Mouse (Mus musculus): ENCODE data around the gene Slc6a3. TPM values are rescaled to one million over a fixed set of nuclear protein-coding genes. Genes with fewer than 3 reads are reported as not detected.
A peak's percentile ranks its signal among the peaks of the same experiment; 100 is the strongest.

Slc6a3 gene
- polyA plus RNA-seq, 1 experiment from 2014 or later = 0.09 TPM

- 0 out of 2 replicates have a peak overlapping the region, but pooled peaks have one; percentile 15 for H3K27ac ChIP-seq (ENCODE audit: poor library complexity, severe bottlenecking)
- H3K36me3 ChIP-seq = peaks cover 55% of the 10 kb centered on the region
- H3K9ac ChIP-seq = no peak overlapping the region
- no peak for ATAC-seq (ENCODE audit: insufficient number of reproducible peaks, low FRiP score)
- no peak overlapping the region for H3K4me2 ChIP-seq
- no peaks in the 10 kb centered on the region for H3K9me3 ChIP-seq (replicated peaks)
- no peak overlapping the region for H3K4me3 ChIP-seq
- no peaks in the 10 kb centered on the region for H3K27me3 ChIP-seq (replicated peaks)
- 79% methylated on average over 8 of the region's 8 CpGs for WGBS
- no peaks in the 10 kb centered on the region; the same call in 1 of the 2 replicates for H3K4me1 ChIP-seq (replicated peaks)
These were observed 27.6 kb upstream of the Slc6a3 start for GRCm38 (mm10) chr13:73508817-73509550.

DNA sequence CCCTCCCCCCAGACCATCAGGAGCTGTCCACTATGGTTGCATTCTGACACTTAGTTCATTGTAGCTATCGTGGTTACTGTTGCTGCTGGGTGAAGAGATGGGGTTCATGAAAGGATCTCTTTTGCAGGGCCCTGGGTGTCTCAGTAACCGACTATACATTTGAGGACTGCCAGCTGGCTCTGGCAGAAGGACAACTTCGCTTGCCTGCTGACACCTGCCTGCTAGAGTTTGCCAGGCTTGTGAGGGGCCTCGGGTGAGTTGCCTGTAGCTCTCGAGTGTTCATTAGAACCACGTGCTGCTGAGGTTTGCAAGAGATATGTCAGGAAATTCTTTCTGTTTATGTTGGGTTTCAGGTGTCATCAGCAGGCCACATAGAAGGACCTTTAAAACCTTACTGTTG is 26.7 kb upstream of the Slc6a3 start:
- Histone ChIP-seq H3K36me3 (peaks cover 64% of the 10 kb centered on the region), H3K9me3 (replicated peaks) (no peaks in the 10 kb centered on the region), H3K27me3 (replicated peaks) (no peaks in the 10 kb centered on the region), H3K4me2 (no peak overlapping the region), H3K4me3 (no peak overlapping the region), H3K27ac (ENCODE audit: poor library complexity, severe bottlenecking) (no peak overlapping the region), H3K4me1 (replicated peaks) (peaks cover 3% of the 10 kb centered on the region; the same call in 1 of the 2 replicates), H3K9ac (no peak overlapping the region)
- WGBS = 80% methylated on average over 6 of the region's 6 CpGs
- ATAC-seq (ENCODE audit: insufficient number of reproducible peaks, low FRiP score) = no peak

DNA sequence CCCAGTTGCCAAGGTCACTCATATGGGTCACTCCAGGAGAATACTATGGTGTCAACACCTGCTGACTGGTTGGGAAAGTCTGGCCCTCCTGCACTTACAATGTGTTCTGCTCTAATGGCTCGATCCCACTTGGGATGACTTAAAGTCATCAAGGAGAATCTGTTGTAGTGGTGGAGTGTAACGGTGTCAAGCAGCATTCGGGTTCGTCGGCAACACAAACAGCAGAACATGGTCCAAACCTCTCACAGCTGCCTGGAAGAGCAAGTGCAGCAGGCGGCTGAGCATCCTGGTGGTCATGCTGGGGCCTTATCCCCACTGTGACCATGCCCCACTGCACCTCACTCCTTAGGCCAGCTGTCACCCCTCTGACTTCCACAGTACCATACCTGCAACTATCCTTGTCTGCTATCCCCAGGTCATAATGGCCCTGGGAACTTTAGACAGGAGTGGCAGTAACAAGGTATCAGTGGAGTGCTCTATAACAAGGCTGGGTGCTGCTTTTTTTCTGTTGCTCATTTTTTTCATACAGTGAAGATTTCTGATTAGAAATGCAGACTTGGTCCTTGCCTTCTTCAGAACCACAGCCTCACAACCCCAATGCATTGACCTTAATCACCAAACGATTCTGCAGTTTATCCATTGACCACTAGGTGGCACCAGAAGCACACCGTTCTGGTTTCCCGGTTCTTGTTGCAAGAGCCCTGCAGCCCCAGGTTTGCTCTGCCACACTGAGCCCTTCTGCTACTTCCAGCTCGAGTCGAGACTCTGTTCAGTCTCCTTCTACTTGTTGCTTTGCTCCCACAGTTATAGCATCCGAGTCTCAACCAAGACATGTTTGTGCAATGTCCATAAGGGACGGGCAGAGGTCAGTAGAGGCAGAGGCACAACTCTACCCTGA is 23.5 kb upstream of the Slc6a3 start:
- H3K4me3 ChIP-seq = no peak overlapping the region
- 56% methylated on average over 13 of the region's 13 CpGs for whole genome bisulfite sequencing
- no peaks in the 10 kb centered on the region for H3K9me3 ChIP-seq (replicated peaks)
- H3K4me2 ChIP-seq = no peak overlapping the region
- H3K27me3 ChIP-seq (replicated peaks) = no peaks in the 10 kb centered on the region
- H3K27ac ChIP-seq (ENCODE audit: poor library complexity, severe bottlenecking) = no peak overlapping the region
- no peak overlapping the region for H3K9ac ChIP-seq
- peaks cover 3% of the 10 kb centered on the region; the same call in 1 of the 2 replicates for H3K4me1 ChIP-seq (replicated peaks)
- peaks cover 72% of the 10 kb centered on the region for H3K36me3 ChIP-seq
- no peak for ATAC-seq (ENCODE audit: insufficient number of reproducible peaks, low FRiP score)

- Histone ChIP-seq H3K9ac (no peak overlapping the region), H3K36me3 (peaks cover 41% of the 10 kb centered on the region), H3K4me1 (replicated peaks) (0 out of 2 replicates have a peak, but pooled peaks cover 3% of the 10 kb centered on the region), H3K9me3 (replicated peaks) (no peaks in the 10 kb centered on the region), H3K27ac (ENCODE audit: poor library complexity, severe bottlenecking) (no peak overlapping the region), H3K4me2 (no peak overlapping the region), H3K4me3 (no peak overlapping the region), H3K27me3 (replicated peaks) (no peaks in the 10 kb centered on the region)
- no peak for ATAC-seq (ENCODE audit: insufficient number of reproducible peaks, low FRiP score)
- WGBS = 70% methylated on average over 4 of the region's 4 CpGs
These were observed 19.7 kb upstream of the Slc6a3 start for GRCm38 (mm10) chr13:73516886-73517285.

DNA sequence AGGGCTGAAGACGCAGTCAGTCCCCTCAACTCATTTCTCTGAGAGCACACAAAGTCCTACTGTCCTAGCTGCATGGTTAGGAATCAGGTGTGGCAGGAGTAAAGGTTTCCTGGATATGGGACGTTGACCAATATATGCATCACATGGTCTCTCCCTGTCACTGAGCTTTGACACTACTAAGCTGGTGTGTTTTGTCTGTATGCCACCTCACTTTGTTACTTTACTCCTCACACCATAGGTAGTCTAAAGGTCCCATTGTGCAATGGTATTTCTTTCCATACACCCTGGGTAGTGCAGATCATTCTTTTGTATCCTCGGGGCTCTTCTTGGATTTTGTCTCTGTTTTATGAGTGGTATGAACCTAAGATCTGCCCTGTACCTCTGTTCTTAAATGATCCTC is 2.8 kb upstream of the Slc6a3 start:
- Histone ChIP-seq H3K36me3 (no peaks in the 10 kb centered on the region), H3K4me2 (no peak overlapping the region), H3K4me3 (no peak overlapping the region), H3K27me3 (replicated peaks) (peaks cover 51% of the 10 kb centered on the region), H3K9ac (no peak overlapping the region), H3K9me3 (replicated peaks) (0 out of 2 replicates have a peak, but pooled peaks cover 2% of the 10 kb centered on the region), H3K27ac (ENCODE audit: poor library complexity, severe bottlenecking) (no peak overlapping the region), H3K4me1 (replicated peaks) (peaks cover 8% of the 10 kb centered on the region)
- 83% methylated on average over 3 of the region's 3 CpGs for WGBS
- no peak for ATAC-seq (ENCODE audit: insufficient number of reproducible peaks, low FRiP score)

GRCm38 (mm10) chr13:73535287-73535686 is 1.3 kb upstream of the Slc6a3 start:
- ATAC-seq (ENCODE audit: insufficient number of reproducible peaks, low FRiP score) = no peak
- Histone ChIP-seq H3K4me2 (no peak overlapping the region), H3K9ac (no peak overlapping the region), H3K4me1 (replicated peaks) (peaks cover 8% of the 10 kb centered on the region), H3K36me3 (no peaks in the 10 kb centered on the region), H3K4me3 (no peak overlapping the region), H3K9me3 (replicated peaks) (0 out of 2 replicates have a peak, but pooled peaks cover 2% of the 10 kb centered on the region), H3K27me3 (replicated peaks) (peaks cover 51% of the 10 kb centered on the region), H3K27ac (ENCODE audit: poor library complexity, severe bottlenecking) (no peak overlapping the region)
- 31% methylated on average over 3 of the region's 3 CpGs for WGBS

- H3K9me3 ChIP-seq (replicated peaks) = 0 out of 2 replicates have a peak, but pooled peaks cover 2% of the 10 kb centered on the region
- H3K36me3 ChIP-seq = no peaks in the 10 kb centered on the region
- peaks cover 51% of the 10 kb centered on the region for H3K27me3 ChIP-seq (replicated peaks)
- no peak for ATAC-seq (ENCODE audit: insufficient number of reproducible peaks, low FRiP score)
- WGBS = 16% methylated on average over 13 of the region's 13 CpGs
- peak overlapping the region; percentile 12; the same call in 1 of the 2 replicates for H3K9ac ChIP-seq
- peak overlapping the region; percentile 50 for H3K4me3 ChIP-seq
- H3K27ac ChIP-seq (ENCODE audit: poor library complexity, severe bottlenecking) = no peak overlapping the region
- H3K4me2 ChIP-seq = peak overlapping the region; percentile 87
- H3K4me1 ChIP-seq (replicated peaks) = peaks cover 8% of the 10 kb centered on the region
These were observed 277 bp downstream of the Slc6a3 start for GRCm38 (mm10) chr13:73536824-73537223.

GRCm38 (mm10) chr13:73564201-73564600 is 27.7 kb downstream of the Slc6a3 start:
- no peaks in the 10 kb centered on the region for H3K36me3 ChIP-seq
- H3K27ac ChIP-seq (ENCODE audit: poor library complexity, severe bottlenecking) = no peak overlapping the region
- H3K27me3 ChIP-seq (replicated peaks) = peaks cover 18% of the 10 kb centered on the region
- H3K9me3 ChIP-seq (replicated peaks) = no peaks in the 10 kb centered on the region
- no peak for ATAC-seq (ENCODE audit: insufficient number of reproducible peaks, low FRiP score)
- WGBS = 78% methylated on average over 5 of the region's 5 CpGs
- no peak overlapping the region for H3K9ac ChIP-seq
- H3K4me2 ChIP-seq = no peak overlapping the region
- no peaks in the 10 kb centered on the region for H3K4me1 ChIP-seq (replicated peaks)
- no peak overlapping the region for H3K4me3 ChIP-seq

DNA sequence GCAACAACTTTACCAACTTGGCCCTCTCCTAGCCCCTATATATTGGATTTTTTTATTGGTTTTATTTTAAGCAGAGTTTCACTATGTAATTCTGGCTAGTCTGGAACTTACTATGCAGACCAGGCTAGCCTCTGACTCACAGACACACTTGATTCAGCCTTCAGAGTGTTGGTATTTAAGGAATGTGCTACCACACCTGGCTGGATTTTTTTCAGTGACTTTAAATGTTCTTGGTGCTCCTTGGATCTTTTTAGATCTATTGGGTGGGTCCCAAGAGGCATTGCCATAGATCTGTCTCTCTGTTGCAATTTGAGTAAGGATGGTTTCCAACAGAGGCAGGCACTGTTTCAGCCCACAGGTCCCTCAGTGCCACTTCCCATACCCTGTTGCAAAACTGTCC is 38.5 kb downstream of the Slc6a3 start:
- H3K9ac ChIP-seq = no peak overlapping the region
- no peak overlapping the region for H3K4me3 ChIP-seq
- H3K27me3 ChIP-seq (replicated peaks) = no peaks in the 10 kb centered on the region

GRCm38 (mm10) chr13:73577277-73577676 is 40.7 kb downstream of the Slc6a3 start:
- no peaks in the 10 kb centered on the region for H3K4me1 ChIP-seq (replicated peaks)
- no peak overlapping the region for H3K4me2 ChIP-seq
- no peaks in the 10 kb centered on the region for H3K36me3 ChIP-seq
- H3K27me3 ChIP-seq (replicated peaks) = no peaks in the 10 kb centered on the region
- H3K4me3 ChIP-seq = no peak overlapping the region
- 74% methylated on average over 2 of the region's 2 CpGs for WGBS
- ATAC-seq (ENCODE audit: insufficient number of reproducible peaks, low FRiP score) = no peak
- H3K9me3 ChIP-seq (replicated peaks) = no peaks in the 10 kb centered on the region
- no peak overlapping the region for H3K9ac ChIP-seq
- H3K27ac ChIP-seq (ENCODE audit: poor library complexity, severe bottlenecking) = no peak overlapping the region

More for the DNA sequence above, 38.5 kb downstream of the Slc6a3 start:
- Histone ChIP-seq H3K4me2 (no peak overlapping the region), H3K9me3 (replicated peaks) (no peaks in the 10 kb centered on the region), H3K36me3 (no peaks in the 10 kb centered on the region), H3K4me1 (replicated peaks) (no peaks in the 10 kb centered on the region), H3K27ac (ENCODE audit: poor library complexity, severe bottlenecking) (no peak overlapping the region)
- ATAC-seq (ENCODE audit: insufficient number of reproducible peaks, low FRiP score) = no peak

DNA sequence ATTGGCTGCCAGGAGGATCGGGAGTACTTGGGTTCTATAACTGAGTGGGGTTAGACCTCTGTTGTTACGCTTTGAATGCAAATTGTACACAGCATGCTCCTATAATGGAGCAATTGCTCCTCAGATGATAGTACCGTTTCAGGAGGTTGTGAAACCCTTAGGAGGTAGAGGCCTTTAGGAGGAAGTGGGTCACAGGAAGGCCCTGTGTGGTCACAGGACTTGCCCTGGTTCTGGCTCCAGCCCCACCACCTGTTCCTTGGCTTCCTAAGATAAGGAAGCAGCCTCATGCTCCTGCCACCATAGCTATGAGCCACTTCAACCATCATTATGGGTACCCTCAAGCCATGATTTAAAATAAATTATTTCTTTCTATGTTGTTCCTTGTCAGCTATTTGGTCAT is 54.9 kb downstream of the Slc6a3 start:
- ATAC-seq (ENCODE audit: insufficient number of reproducible peaks, low FRiP score) = no peak
- Histone ChIP-seq H3K9ac (no peak overlapping the region), H3K27me3 (replicated peaks) (peaks cover 37% of the 10 kb centered on the region), H3K36me3 (no peaks in the 10 kb centered on the region), H3K4me1 (replicated peaks) (no peaks in the 10 kb centered on the region), H3K27ac (ENCODE audit: poor library complexity, severe bottlenecking) (no peak overlapping the region), H3K4me2 (no peak overlapping the region), H3K4me3 (no peak overlapping the region), H3K9me3 (replicated peaks) (no peaks in the 10 kb centered on the region)
- 83% methylated on average over 3 of the region's 3 CpGs for WGBS
